Mouse (Mus musculus) liver, embryonic 11.5 days (tissue): ENCODE results near the gene Cdk15. TPM values are rescaled to one million over a fixed set of nuclear protein-coding genes. Genes with fewer than 3 reads are reported as not detected.

Source experiments
- ATAC-seq: fragments of 200-750 bp; cut with Nextera tagmentation; replicated peaks from 2 replicates; pipeline ENCODE4 v1.8.0; 2017; ENCODE audit warnings: moderate number of reproducible peaks, mild to moderate bottlenecking, moderate TSS enrichment, moderate library complexity; ENCODE audit not compliant: low FRiP score
- DNase-seq: peaks from one replicate; pipeline ENCODE4 v3.0.0-alpha.2; 2017; ENCODE audit warnings: low spot score
- H3K27ac ChIP-seq: fragments of 300-500 bp; sonication (generic); 2 replicates; pipeline ENCODE4 v1.5.1; 2014; ENCODE audit warnings: mild to moderate bottlenecking, low read depth, low read length, control low read depth
- H3K27me3 ChIP-seq: fragments of 300-500 bp; sonication (generic); replicated peaks from 2 replicates; pipeline ENCODE4 v1.6.1; 2014; ENCODE audit warnings: low read length, mixed read lengths; ENCODE audit not compliant: control insufficient read depth, insufficient read depth
- H3K36me3 ChIP-seq: fragments of 300-500 bp; sonication (generic); 2 replicates; pipeline ENCODE4 v1.6.1; 2014; ENCODE audit warnings: mild to moderate bottlenecking, low read length, moderate library complexity, mixed read lengths; ENCODE audit not compliant: control insufficient read depth, insufficient read depth
- H3K4me1 ChIP-seq: fragments of 300-500 bp; sonication (generic); replicated peaks from 2 replicates; pipeline ENCODE4 v1.6.1; 2014; ENCODE audit warnings: low read length, mixed read lengths; ENCODE audit not compliant: control insufficient read depth, insufficient read depth
- H3K4me2 ChIP-seq: fragments of 300-500 bp; sonication (generic); 2 replicates; pipeline ENCODE4 v1.6.1; 2014; ENCODE audit warnings: mild to moderate bottlenecking, control low read depth, moderate library complexity
- H3K4me3 ChIP-seq: fragments of 300-500 bp; sonication (generic); 2 replicates; pipeline ENCODE4 v1.5.1; 2014; ENCODE audit warnings: low read depth, low read length, control low read depth
- H3K9ac ChIP-seq: fragments of 300-500 bp; sonication (generic); 2 replicates; pipeline ENCODE4 v1.6.1; 2014; ENCODE audit warnings: low read depth, low read length, control low read depth
- H3K9me3 ChIP-seq: fragments of 300-500 bp; sonication (generic); 2 replicates; pipeline ENCODE4 v1.6.1; 2016; ENCODE audit warnings: low read length, inconsistent platforms, mixed read lengths; ENCODE audit not compliant: control insufficient read depth
- WGBS: fragments of 180-500 bp; shearing (Covaris S2); extraction: QIAGEN DNeasy Blood & Tissue Kit; methylation state at CpG from one replicate; pipeline ENCODE4 v1.1.7; 2014; 5-methylcytosine and 5-hydroxymethylcytosine counted together
- polyA plus RNA-seq: library from polyadenylated mRNA; unstranded; fragments of >200 nt; fragmentation: Nextera tagmentation; extraction: Ambion mirVana; gene quantifications from 2 replicates; pipeline ENCODE4 v1.2.1, GENCODE M21; 2014

Cdk15 gene
- polyA plus RNA-seq, 1 experiment from 2014 or later: 0.21 TPM

DNA sequence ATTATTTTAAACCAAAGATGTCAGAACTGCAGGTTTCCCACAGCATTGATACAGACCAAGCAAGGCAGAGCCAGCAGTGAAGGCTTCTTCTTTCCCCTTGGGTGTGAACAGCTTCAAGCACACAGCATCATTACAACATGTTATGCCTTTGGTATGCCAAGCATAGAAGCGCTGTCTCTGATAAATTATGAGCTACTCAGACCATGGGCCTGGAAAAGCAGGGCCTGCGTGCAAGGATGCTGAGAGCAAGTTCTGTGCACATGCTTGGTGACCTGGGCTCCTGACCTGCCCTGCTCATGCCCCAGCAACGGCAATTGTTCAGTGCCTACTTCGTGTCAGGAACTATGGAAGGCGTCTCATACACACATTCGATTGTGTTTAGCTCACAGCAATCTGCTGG lies 85.4 kb downstream of the Cdk15 start:
- Histone ChIP-seq H3K9ac (no peak overlapping the region), H3K27me3 (no peaks in the 10 kb centered on the region), H3K9me3 (no peaks in the 10 kb centered on the region; the same call in 1 of the 2 replicates), H3K36me3 (no peaks in the 10 kb centered on the region), H3K4me3 (no peak overlapping the region), H3K27ac (no peak overlapping the region), H3K4me2 (no peak overlapping the region), H3K4me1 (peaks cover 5% of the 10 kb centered on the region)
- DNase-seq (no peak), ATAC-seq (no peak)
- 81% methylated on average over 6 of the region's 6 CpGs for WGBS

DNA sequence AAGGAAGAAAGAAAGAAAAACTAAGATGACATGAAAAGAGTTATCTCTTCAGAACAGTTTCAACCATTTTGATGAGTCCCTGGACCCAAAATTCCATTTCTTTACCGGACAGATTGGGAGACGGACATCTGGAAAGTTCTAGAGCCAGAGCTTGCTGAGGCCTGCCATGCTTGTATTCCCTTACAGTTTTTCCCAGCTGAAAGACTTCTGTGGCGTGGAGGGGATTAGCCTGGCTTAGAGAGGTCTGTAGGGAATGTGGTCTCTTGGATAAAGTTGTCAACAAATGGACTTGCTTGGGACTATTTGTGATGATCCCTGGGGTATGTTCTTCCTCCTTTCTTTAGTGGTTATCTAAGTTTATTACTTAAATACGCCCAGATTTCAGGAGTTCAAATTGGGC lies 96.0 kb downstream of the Cdk15 start:
- Histone ChIP-seq H3K9me3 (no peaks in the 10 kb centered on the region), H3K36me3 (no peaks in the 10 kb centered on the region), H3K4me3 (no peak overlapping the region), H3K4me2 (no peak overlapping the region), H3K27ac (no peak overlapping the region), H3K27me3 (no peaks in the 10 kb centered on the region), H3K4me1 (0 out of 2 replicates have a peak, but pooled peaks cover 4% of the 10 kb centered on the region), H3K9ac (no peak overlapping the region)
- DNase-seq (no peak), ATAC-seq (no peak)
- 66% methylated on average over 4 of the region's 4 CpGs for WGBS

DNA sequence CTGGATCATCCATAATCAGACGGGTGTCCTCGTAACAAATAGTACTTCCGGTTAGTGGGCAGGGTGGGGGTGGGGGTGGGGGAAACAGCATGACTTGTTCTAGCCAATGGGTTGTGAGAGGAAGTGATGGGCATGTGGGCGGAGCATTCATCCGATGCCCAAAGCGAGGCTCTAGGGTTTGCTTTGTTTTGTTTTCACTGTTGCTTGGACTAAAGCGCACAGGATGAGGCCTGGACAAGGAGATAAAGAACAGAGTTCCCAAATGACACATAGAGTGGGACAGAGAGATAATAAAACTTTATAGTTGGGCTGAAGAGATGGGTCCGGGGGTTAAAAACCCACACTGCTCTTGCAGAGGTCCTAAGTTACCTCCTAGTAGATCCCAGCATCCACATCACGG lies 98.7 kb downstream of the Cdk15 start:
- Histone ChIP-seq H3K4me3 (no peak overlapping the region), H3K4me2 (0 out of 2 replicates have a peak overlapping the region, but pooled peaks have one; percentile 22), H3K9ac (no peak overlapping the region), H3K36me3 (no peaks in the 10 kb centered on the region), H3K27ac (no peak overlapping the region), H3K9me3 (no peaks in the 10 kb centered on the region), H3K27me3 (no peaks in the 10 kb centered on the region), H3K4me1 (peaks cover 4% of the 10 kb centered on the region; the same call in 1 of the 2 replicates)
- ATAC-seq: peak; percentile 78
- 50% methylated on average over 9 of the region's 9 CpGs for WGBS
- no peak for DNase-seq

DNA sequence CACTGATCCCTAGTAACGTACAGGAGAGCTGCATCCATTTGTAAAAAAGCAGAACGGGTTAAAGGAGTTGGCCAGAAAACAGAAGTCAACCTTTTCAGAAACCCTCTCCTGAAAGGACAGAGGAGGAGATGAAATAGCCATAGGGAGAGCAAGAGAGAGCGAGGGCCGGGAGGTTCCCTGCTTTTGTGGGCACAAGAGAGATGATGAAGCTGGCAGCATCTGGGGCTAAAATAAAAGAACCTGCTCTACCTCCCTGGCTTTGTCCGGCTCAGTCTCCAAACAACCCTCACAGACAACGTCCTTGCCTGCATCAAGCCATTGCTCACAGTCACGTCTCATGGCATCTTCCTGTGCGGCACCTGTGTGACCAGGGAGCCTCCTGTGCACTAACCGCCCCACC lies 102.4 kb downstream of the Cdk15 start:
- Histone ChIP-seq H3K36me3 (no peaks in the 10 kb centered on the region), H3K4me3 (no peak overlapping the region), H3K9ac (no peak overlapping the region), H3K4me1 (peaks cover 13% of the 10 kb centered on the region), H3K27me3 (no peaks in the 10 kb centered on the region), H3K27ac (no peak overlapping the region), H3K4me2 (no peak overlapping the region), H3K9me3 (no peaks in the 10 kb centered on the region)
- WGBS: 81% methylated on average over 9 of the region's 9 CpGs
- DNase-seq: no peak
- no peak for ATAC-seq

DNA sequence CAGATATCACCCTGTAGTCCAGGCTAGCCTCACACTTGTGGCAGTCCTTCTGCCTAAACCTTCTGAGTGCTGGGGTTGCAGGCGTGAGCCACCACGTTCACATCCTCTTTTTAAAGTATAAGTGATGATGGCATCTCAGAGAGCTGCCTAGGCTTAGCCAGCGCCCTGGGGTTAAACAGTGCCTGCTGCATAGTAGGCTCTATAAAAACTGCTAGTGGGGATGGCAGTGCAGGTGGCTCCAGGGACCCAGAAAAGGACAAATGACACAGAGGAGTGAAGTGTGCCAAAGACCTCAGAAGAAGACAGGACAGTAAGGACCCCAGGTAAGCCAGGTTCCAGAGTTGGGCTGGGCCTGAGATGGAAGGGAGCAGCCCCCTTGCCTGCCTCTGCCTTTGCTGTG lies 104.1 kb downstream of the Cdk15 start:
- Histone ChIP-seq H3K4me2 (no peak overlapping the region), H3K27ac (no peak overlapping the region), H3K4me3 (no peak overlapping the region), H3K36me3 (no peaks in the 10 kb centered on the region), H3K27me3 (no peaks in the 10 kb centered on the region), H3K9ac (no peak overlapping the region), H3K4me1 (peaks cover 14% of the 10 kb centered on the region), H3K9me3 (no peaks in the 10 kb centered on the region)
- no peak for DNase-seq
- no peak for ATAC-seq
- 64% methylated on average over 3 of the region's 3 CpGs for WGBS

DNA sequence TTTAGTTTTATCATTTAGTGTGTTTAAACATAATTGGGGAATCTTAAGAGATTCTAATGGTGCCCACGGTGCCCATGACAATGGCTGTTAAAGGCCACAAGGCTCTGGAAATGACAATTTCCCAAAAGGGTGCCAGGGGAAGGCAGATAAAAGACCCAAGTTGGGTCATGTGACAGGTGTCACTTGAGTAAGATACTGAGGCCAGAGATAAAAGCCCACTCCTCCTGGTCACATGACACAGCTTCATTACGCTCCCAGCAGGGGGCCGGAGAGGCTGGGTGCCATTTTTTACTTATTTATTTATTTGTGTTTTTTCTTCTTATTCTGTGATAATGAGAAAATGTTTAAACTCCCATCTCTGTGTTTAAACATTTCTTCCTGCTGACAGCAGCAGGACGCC lies 104.8 kb downstream of the Cdk15 start:
- Histone ChIP-seq H3K27me3 (no peaks in the 10 kb centered on the region), H3K4me1 (peaks cover 14% of the 10 kb centered on the region), H3K27ac (no peak overlapping the region), H3K4me3 (no peak overlapping the region), H3K9ac (no peak overlapping the region), H3K36me3 (no peaks in the 10 kb centered on the region), H3K4me2 (no peak overlapping the region), H3K9me3 (no peaks in the 10 kb centered on the region)
- WGBS: 39% methylated on average over 4 of the region's 4 CpGs
- no peak for DNase-seq
- ATAC-seq: peak; percentile 53

DNA sequence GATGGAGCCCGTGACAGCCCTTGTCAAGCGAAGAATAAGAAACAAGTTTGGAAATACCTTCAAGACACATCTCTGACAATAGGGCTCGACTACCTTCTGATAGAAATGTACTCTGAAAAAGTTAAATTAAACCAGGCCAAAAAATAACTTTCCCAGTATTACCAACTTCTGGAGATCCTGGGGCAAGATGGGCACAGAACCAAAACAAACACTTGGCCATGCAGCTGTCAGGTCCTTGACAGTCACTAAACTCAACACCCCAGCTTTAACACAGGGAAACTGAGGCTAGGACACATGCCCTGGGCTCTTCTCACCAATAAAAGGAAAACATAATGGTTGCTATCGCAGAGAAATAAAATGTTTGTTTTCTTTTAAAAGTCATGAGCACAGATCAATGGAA lies 105.3 kb downstream of the Cdk15 start:
- WGBS: 75% methylated on average over 4 of the region's 4 CpGs

DNA sequence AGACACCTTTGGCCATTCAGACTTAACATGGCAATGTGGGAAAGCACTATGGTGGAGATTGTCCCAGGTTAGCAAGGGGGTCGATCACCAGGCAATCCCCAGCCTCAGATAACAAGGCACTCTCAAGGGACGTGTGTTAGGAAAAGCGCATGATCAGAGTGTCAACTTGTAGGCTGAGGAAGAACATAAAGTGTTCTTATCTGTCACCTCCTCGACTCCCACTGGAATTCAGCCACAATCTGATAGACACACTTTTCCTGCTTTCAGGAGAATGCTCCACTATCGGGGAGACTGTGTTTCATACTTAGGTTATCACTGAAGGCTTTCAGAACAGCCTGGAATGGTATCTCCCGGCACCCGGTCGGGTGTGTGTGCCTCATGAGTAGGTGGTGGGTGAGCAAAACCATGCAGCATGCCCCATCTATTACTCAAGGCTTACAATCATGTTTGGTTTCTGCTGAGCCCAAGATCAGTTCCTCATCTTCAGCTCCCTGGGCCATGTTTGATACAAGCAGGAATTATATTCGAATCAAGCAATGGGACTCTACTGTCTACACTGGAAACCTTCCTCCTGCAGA lies 107.8 kb downstream of the Cdk15 start:
- DNase-seq (no peak), ATAC-seq (no peak)
- peaks cover 37% of the 10 kb centered on the region for H3K4me1 ChIP-seq
- H3K4me3 ChIP-seq: no peak overlapping the region
- H3K9ac ChIP-seq: no peak overlapping the region
- H3K4me2 ChIP-seq: no peak overlapping the region
- 25% methylated on average over 9 of the region's 9 CpGs for WGBS
- H3K27ac ChIP-seq: no peak overlapping the region
- H3K9me3 ChIP-seq: no peaks in the 10 kb centered on the region
- no peaks in the 10 kb centered on the region for H3K27me3 ChIP-seq
- H3K36me3 ChIP-seq: no peaks in the 10 kb centered on the region

More for the DNA sequence above, 105.3 kb downstream of the Cdk15 start:
- no peak overlapping the region for H3K4me2 ChIP-seq
- H3K27ac ChIP-seq: no peak overlapping the region
- no peak overlapping the region for H3K9ac ChIP-seq
- no peaks in the 10 kb centered on the region for H3K9me3 ChIP-seq
- no peak overlapping the region for H3K4me3 ChIP-seq
- H3K36me3 ChIP-seq: no peaks in the 10 kb centered on the region
- peaks cover 16% of the 10 kb centered on the region for H3K4me1 ChIP-seq
- ATAC-seq: no peak
- no peaks in the 10 kb centered on the region for H3K27me3 ChIP-seq
- DNase-seq: no peak

DNA sequence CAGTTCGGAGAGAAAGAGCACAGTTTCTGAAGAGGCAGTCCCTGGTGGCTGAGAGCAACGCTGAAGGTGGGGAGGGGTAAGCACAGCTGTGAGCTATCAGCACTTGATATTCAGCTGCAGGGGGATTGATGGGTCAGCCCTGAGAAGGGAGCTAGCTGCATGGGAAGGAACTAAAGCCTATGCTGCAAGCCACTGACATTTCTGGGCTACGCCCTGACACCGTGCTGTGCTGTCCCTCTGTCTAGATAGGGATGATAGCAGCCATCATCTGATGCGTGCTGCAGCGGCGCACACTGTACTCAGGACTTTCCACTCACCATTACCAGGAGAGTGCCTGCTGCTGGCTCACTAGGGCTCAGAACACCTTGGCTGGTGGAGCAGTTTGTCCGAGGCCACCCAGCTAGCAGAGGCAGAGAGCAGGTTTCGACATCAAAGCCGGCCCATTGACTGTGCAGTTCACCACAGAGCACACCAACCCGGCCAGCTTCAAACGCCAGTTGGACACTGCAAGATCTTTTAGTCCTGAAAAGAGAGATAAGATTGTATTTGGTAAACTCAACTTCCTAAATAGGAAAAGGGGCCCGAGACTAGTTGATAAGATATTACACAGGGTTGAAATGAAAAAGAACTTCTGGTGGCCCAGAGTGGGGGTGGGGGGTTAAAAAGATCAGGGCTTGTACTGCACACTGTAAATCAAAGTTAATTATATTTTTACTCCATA lies 111.4 kb downstream of the Cdk15 start:
- no peaks in the 10 kb centered on the region for H3K9me3 ChIP-seq
- H3K9ac ChIP-seq: peak overlapping the region; percentile 42
- peak overlapping the region; percentile 16; the same call in 1 of the 2 replicates for H3K4me3 ChIP-seq
- H3K36me3 ChIP-seq: no peaks in the 10 kb centered on the region
- DNase-seq (peak; percentile 60), ATAC-seq (peak; percentile 86)
- peak overlapping the region; percentile 62 for H3K4me2 ChIP-seq
- WGBS: 5% methylated on average over 13 of the region's 13 CpGs
- peaks cover 28% of the 10 kb centered on the region for H3K4me1 ChIP-seq
- peak overlapping the region; percentile 71 for H3K27ac ChIP-seq
- H3K27me3 ChIP-seq: no peaks in the 10 kb centered on the region
